Mouse (Mus musculus) small intestine, adult 2 months (tissue): ENCODE measurements around the gene St7.

Experiments used
- CTCF ChIP-seq: fragments of 200-500 bp; IDR thresholded peaks from 2 replicates; pipeline ENCODE4 v1.5.1; 2012; ENCODE audit warnings: low read depth, mild to moderate bottlenecking, control low read depth, inconsistent platforms, low read length, moderate library complexity, mixed read lengths; ENCODE audit not compliant: insufficient replicate concordance, insufficient read length; ENCODE audit errors: extremely low read depth
- POLR2A ChIP-seq: fragments of 200-500 bp; IDR thresholded peaks from 2 replicates; pipeline ENCODE4 v1.6.1; 2012; ENCODE audit warnings: low read depth, mild to moderate bottlenecking, control low read depth, inconsistent platforms, low read length, moderate library complexity

- TF ChIP-seq CTCF, result no peak
- no peak for TF ChIP-seq POLR2A
Observed at GRCm38 (mm10) chr6:17834493-17834892, 141.8 kb downstream of the St7 start.
